ENCODE assay signal across 12 mouse cellular contexts in the genomic region with DNA sequence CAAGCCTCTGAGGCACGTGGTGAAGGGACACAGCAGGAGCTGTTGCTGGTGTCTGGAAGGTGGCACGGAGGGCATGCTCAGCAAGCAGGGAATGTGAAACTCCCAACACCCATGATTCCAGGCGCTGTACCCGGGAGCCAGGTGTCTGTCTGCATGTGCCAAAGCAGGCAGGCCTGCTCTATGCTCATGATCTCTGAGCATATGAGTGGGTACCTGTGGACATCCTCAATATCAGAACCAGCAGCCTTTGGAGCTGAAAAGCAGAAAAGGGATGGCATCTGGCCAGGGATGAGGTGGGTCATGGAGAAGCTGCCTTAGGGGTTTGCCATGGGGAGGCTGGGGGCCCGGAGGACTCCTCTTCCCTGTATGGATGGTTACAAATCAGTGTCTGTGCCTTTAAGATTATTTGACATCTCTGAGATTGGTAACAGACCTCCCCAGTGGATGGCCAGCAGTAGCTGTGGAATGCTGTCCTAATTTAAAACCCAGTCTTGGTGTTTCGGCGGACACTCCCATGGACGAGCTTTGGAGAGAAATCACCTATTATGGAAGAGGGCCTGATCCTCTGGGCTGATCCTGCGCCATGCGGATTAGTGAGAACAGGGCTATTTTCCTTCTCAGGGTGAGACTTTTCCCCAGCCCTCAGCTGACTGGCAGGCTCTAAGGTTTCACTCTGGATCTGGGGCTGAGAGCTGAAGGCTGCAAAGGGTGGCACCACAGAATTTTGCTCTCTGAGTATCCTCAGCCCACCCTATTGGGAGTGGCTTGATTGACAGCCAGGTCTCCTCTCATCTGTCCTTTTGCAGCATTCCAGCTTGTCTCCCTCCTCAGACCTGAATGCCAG.
DNase-seq lines count a peak whose midpoint lies in the region; ATAC-seq and TF ChIP-seq lines count a peak whose summit lies in the region.
"Had no signal": no experiment of that assay in that cellular context is flagged by ENCODE, and none has a peak within 500 bp of the region (broad histone marks: within the 10 kb centered on the region; RNA-seq: fewer than 3 reads in every experiment).

No protein-coding gene starts in this region.

- H3K36me3 ChIP-seq in kidney, postnatal 0 days (ENCODE audit: insufficient read depth, low read length) = no peaks in the 10 kb centered on the region
- H3K36me3 ChIP-seq in heart, embryonic 16.5 days (ENCODE audit: control insufficient read depth, insufficient read depth) = no peaks in the 10 kb centered on the region

- TF ChIP-seq CTCF in kidney, postnatal 0 days (IDR thresholded peaks at IDR 0.05; ENCODE audit: low read depth) = no peak
- no peak for TF ChIP-seq CTCF in lung, adult 2 months (IDR thresholded peaks at IDR 0.05; ENCODE audit: insufficient read depth, low read length)

- no peak for TF ChIP-seq POLR2A in lung, adult 2 months (IDR thresholded peaks at IDR 0.05; ENCODE audit: borderline replicate concordance, extremely low read depth, low read depth, low read length)

- H3K9me3 ChIP-seq in kidney, postnatal 0 days (replicated peaks; ENCODE audit: low read length) = no peaks in the 10 kb centered on the region
- H3K9me3 ChIP-seq in heart, embryonic 16.5 days (replicated peaks; ENCODE audit: control insufficient read depth, low read length) = 0 out of 2 replicates have a peak, but pooled peaks cover 3% of the 10 kb centered on the region

- no peak overlapping the region for H3K4me3 ChIP-seq in kidney, postnatal 0 days (replicated peaks; ENCODE audit: low read depth, low read length)
- no peak overlapping the region for H3K4me3 ChIP-seq in heart, embryonic 16.5 days (ENCODE audit: low read length)
- no peak overlapping the region for H3K4me3 ChIP-seq in lung, adult 2 months (replicated peaks; ENCODE audit: extremely low read depth, low read depth, low read length)

- no peak overlapping the region for H3K4me2 ChIP-seq in kidney, postnatal 0 days (ENCODE audit: low read length)
- H3K4me2 ChIP-seq in heart, embryonic 16.5 days (ENCODE audit: low read depth, low read length) = peak overlapping the region; percentile 41

- H3K27me3 ChIP-seq in kidney, postnatal 0 days (ENCODE audit: insufficient read depth, low read length) = no peaks in the 10 kb centered on the region
- no peaks in the 10 kb centered on the region for H3K27me3 ChIP-seq in heart, embryonic 16.5 days (ENCODE audit: control insufficient read depth, insufficient read depth, low read length)
- H3K27me3 ChIP-seq: Patski had no signal

- no peaks in the 10 kb centered on the region for H3K4me1 ChIP-seq in kidney, postnatal 0 days (replicated peaks; ENCODE audit: insufficient read depth, low read length)
- no peaks in the 10 kb centered on the region for H3K4me1 ChIP-seq in heart, embryonic 16.5 days (ENCODE audit: control insufficient read depth, insufficient read depth, low read length)
- no peaks in the 10 kb centered on the region for H3K4me1 ChIP-seq in lung, adult 2 months (ENCODE audit: control insufficient read depth, insufficient read depth, low read length)

- WGBS in kidney, postnatal 0 days = 52% methylated on average over 10 of the region's 10 CpGs
- 35% methylated on average over 10 of the region's 10 CpGs for WGBS in heart, embryonic 16.5 days
- 66% methylated on average over 10 of the region's 10 CpGs for WGBS in lung, adult 2 months

- H3K27ac ChIP-seq in kidney, postnatal 0 days = no peak overlapping the region
- H3K27ac ChIP-seq in heart, embryonic 16.5 days (ENCODE audit: low read length) = peak overlapping the region; percentile 83

- ATAC-seq in kidney, postnatal 0 days (replicated peaks; ENCODE audit: low FRiP score, low read depth) = no peak
- ATAC-seq in heart, embryonic 16.5 days (replicated peaks; ENCODE audit: extremely low read depth, insufficient read depth, low FRiP score) = peak; percentile 81
- no peak for ATAC-seq in cerebellum, adult (ENCODE audit: insufficient number of reproducible peaks, low FRiP score, low TSS enrichment)
- ATAC-seq: Patski had no signal

- no peak for DNase-seq in kidney, postnatal 0 days (ENCODE audit: low spot score)
- DNase-seq in kidney, postnatal 36 days = no peak
- peak; percentile 58 to 73 for DNase-seq in gastrocnemius, adult 8-10 months (ENCODE audit: low spot score in 2 of 2)
- DNase-seq in retina, postnatal 1 day = peak; percentile 32
- DNase-seq in spleen, postnatal 14 days (ENCODE audit: low spot score in 2 of 2) = no peak
- no peak for DNase-seq in lung, adult 2 months
- DNase-seq: B cell, adult 2 months; cerebellum, postnatal 25 days; kidney, adult 2 months had no signal

- 0 out of 2 replicates have a peak overlapping the region, but pooled peaks have one; percentile 13 for H3K9ac ChIP-seq in kidney, postnatal 0 days (ENCODE audit: low read depth, low read length)
- peak overlapping the region; percentile 40; the same call in 1 of the 2 replicates for H3K9ac ChIP-seq in heart, embryonic 16.5 days (ENCODE audit: low read length)

Comparison
In these comparisons a context has a peak if more than half of its experiments do, and no peak if none do; other contexts are left out.
1. DNase-seq: peak in gastrocnemius, adult 8-10 months (2 of 2) and retina, postnatal 1 day (single experiment); none in kidney, postnatal 0 days (single experiment), kidney, postnatal 36 days (0 of 2), spleen, postnatal 14 days (0 of 2) and lung, adult 2 months (single experiment).